Mouse (Mus musculus): ENCODE data around the gene Csad.

The Csad gene

DNA sequence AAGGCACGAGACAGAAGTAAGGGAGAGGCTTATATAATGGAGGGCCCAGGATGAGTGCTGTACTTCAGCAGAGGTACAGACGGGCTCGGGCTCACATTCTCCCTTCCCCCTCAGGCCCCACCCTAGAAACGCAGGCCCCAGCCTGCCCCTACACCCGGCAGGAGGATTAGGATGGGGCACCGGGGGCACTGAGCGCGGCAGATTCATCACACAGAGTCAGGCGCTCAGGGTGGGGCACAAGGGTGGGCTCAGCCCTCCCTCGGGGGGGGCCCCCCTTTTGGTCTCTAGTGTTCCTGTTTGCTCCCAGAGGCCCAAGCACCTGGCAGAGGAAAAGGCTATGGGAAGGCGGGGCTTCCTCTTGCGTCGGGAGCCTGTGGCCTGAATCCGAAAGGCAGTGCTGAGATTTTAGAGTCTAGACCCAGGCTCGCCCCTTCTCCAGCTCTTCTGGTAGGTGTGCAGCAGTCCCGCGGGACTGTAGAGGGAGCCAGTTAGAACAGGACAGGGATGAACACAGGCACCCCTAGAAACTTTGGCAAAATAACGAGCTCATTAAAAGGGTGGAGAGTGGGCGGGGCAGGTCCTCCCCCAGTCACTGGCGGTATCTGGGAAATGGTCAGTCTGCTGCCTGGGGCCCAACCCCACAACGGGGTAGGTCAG is 31.0 kb upstream of the Csad start:
- in situ Hi-C loops (cut with MboI, MseI): no loop called here

DNA sequence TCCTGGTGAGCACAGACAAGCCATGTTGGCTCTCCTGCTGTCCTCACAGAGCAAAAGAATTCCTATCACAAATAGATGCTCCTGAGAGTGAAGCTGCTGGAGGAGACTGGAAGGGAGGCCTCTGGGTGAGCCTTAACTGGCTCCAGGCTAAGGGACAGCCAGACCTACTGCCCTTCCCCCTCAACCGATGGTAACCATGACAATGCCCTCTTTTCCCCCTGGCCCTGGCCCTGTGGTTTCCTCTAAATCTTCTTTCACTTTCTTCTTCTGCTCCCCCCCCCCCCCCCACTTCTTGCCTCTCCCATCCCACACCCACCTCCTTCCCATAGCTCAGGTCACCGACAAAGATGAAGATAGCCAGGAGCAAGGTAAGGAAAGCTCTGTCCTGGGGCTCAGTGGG is 29.4 kb upstream of the Csad start:
- in situ Hi-C loops (cut with MboI, MseI): no loop called here

DNA sequence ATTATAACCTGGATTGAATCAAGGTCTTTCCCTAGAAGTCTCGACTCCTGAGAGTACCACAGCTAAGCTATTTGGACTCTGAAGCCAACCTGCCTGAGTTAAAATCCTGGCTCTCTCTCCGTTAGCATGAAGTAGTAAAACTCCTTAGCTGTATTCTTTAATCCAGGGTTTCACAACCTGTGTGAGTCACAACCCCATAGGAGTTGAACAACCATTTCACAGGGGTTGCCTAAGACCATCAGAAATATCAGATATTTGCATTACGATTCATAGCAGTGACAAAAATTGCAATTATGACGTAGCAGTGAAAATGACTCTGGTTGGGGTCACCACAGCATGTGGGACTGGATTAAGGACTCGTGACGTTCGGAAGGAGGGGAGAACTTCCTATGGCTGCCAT is 28.2 kb upstream of the Csad start:
- in situ Hi-C loops (cut with MboI, MseI): no loop called here

DNA sequence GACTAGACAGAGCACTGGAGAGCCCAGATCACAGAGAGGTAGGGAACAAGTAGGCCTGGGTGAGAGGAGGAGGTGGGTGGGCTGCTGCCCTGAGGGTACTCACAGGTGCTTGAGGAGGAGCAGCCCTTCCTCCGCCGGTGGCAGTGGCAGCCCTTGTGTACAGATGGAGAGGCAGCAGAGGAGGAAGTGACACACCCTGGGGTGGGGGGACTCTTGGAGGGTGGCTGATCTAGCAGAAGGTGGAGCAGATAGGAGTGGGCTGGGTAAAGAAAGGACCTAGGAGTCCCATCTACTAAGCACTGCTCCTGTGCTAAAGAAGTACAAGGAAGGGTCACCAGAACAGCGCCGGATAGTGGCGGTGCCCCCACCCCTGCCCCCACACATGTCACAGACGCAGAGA is 27.2 kb upstream of the Csad start, which contains the start of gene Itgb7:
Gene Itgb7 (minus strand): TSS at position 197 of the 400 bp plus-strand sequence.
- in situ Hi-C loops (cut with MboI, MseI): no loop called here

DNA sequence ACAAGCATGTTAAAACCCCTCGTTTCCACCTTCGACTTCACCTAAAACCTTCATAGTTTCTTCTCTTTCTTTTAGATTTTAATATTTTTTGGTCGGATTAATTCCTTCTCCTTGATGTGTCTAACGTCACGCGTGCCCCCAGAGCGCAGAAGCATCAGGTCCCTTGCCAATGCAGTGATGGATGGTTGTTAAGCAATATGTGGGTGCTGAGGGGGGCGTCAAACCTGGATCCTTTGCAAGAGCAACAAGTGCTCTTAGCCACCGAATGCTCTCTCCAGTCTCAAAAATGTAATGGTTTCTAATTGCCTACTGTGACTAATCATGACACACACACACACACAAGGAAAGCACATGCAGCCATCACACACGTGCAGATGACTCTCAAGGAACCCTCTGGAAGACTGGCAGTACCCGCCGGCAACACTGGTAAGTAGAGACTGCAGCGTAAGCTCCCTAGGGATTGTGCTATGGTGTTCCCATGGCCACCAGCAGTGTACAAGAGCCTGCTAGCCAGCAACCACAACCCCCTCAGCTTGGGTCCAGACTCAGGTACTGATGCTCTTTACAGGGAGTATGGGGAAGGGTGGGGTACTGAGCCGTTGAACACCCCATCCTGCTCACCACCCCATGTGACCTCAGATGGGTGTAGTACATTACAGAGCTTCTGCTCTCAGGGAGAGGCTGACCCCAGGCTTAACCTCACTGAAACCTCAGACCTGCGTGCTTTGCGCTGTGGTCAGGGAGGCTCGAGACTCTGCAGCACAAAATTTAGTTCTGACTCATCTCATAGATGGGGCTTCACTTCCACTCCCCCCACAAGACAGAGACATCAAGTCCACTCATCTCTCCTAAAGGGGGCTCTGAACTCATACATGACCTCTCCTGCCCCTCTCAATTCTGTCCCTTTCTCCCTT is 26.1 kb upstream of the Csad start:
- in situ Hi-C loops (cut with MboI, MseI): no loop called here

DNA sequence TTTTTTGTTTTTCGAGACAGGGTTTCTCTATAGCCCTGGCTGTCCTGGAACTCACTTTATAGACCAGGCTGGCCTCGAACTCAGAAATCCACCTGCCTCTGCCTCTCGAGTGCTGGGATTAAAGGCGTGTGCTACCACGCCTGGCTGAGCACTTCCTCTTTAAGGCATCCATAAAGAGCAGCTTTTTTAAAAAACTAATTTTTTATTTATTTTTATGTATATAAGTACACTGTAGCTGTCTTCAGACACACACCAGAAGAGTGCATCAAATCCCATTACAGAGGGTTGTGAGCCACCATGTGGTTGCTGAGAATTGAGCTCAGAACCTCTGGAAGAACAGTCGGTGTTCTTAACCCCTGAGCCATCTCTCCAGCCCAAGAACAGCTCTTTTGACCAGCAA is 21.1 kb upstream of the Csad start:
- in situ Hi-C loops (cut with MboI, MseI): loop anchor here (5.0 kb wide), 1 partner anchor 48 kb away; no protein-coding TSS in a partner anchor

DNA sequence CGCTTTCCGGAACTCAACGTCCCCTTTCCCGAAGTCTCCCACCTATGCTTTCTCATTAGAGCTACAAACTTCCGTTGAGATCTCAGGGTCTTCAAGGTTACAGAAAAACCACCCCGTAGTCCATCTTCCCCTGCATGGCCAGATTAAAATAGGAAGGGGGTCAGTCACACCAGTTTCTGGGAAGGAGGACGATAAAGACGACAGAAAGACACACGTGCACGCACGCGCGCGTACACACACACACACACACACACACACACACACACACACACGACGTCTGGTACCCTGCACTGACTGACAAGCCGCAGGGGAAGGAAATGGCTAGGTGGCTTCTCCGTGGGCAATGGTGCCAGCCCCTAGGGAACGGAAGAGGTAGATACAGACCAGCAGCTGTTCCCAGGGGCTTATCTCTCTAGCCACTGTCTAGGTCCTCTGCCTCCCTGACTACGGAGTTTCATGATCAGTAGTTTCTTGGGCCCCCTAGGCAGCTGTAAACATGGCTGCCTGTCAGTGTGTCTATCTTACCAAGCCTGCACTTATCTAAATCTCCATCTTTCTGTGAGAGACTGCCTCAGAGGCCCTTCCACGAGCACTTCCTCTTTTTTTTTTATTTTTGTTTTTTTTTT is 20.6 kb upstream of the Csad start:
- in situ Hi-C loops (cut with MboI, MseI): loop anchor here (5.0 kb wide), 1 partner anchor 48 kb away; no protein-coding TSS in a partner anchor

DNA sequence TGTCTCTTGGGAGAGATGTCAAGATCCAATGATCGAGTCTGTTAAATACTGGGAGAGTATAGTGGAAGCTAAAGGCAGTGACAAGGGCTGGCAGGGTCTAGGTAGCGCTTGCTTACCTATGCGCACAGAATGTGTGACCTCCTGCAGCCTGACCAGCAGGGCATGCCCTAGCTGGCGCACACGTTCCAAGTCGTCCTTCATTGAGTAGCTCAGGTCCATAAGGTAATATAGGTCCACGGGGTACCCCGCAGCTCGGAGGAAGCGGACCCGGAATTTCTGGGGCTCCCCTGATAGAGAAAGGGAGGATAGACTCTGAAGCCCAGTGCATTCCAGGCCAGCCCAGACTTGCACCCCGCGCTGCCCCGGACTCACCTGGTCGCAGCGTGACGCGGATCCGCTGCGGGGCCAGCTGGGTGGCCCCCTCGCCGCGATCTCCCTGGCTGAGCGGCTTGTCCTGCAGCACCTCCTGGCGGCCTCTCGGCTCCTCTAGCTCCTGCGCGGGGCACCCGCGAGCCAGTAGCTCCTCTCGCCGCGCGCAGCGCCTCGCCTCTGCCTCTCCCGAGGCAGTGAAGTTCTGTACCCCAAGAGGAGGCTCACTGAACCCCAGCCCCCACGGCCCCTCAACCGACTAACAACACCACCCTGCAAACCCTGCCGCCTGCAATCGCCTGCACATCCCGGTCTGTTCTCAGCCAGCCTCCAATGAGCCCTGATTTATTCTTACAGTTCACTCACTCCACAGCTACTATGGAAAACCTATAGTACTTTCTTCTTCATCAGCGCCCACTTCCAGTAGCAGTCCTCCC is 19.9 kb upstream of the Csad start:
- in situ Hi-C loops (cut with MboI, MseI): no loop called here

DNA sequence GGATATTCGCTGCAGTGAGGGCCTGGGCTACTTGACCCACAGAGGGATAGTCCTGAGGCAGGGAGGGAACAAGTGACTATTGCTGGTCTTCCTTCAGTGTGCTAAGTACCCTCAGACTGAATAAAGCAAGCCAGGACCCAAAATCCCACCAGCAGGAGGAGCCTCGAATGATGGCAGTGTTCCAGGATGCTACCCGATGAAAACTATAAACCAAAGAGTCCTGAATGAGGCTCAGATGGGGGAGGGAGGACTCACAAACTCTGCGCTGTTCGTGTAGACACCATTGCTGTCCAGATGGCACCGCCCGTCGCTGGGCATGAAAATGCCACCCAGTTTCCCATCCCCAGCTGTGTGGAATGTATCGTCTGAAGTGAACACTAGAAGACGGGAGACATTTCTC is 17.9 kb upstream of the Csad start:
- in situ Hi-C loops (cut with MboI, MseI): no loop called here

DNA sequence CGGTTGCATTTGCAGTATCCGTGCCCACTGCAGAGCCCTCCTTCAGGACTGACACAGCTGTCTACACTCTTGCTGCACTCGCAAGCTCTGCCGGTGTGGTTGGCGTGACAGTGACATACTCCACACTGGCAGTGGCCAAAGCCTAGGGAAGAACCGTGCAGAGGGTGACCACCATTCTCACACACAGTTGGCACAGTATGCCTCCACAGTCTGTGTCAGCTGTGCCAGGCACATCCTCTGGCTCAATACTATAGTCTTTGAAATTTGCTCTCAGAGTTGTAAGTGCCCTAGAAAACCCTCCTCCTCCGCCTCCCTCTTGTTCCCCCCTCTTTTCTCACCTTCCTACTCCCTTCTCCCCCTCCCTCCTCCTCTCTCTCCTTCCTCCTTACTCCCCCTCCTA is 12.8 kb upstream of the Csad start:
- in situ Hi-C loops (cut with MboI, MseI): no loop called here

DNA sequence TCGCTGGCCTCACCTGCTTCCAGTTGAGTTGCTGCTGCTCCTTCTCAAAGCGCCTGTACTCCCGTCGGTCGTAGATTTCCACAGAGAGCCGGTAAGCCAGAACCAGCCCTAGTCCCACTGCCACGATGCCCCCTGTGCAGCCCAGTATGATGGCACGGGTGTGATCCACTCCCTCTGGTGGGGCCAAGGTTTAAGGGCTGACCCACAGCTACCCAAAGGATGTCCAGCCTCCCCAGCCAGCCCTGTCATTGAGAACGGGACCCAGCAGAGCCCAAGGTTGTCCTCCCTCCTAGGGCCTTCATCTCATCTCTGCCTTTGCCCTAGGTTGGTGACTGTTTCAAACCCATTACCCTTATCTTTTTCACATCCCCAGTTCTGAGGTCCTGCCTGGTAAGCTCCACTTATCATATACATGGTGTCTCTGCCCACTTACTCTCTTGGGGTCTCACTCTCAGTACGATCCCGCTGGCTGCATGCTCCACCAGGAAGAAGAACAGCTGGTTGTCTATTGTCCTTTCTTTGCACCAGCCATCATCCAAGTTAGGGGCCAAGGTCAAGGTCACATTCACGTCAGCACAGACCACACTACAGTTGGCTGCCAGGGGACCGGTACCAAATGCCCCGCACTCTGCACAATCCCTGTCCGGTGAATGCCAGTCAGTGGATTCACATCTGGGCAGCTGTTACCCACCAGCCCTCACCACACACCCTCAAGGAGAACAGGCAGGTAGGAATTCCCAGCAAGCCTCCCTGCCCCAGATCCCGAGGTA is 12.1 kb upstream of the Csad start:
- in situ Hi-C loops (cut with MboI, MseI): no loop called here

DNA sequence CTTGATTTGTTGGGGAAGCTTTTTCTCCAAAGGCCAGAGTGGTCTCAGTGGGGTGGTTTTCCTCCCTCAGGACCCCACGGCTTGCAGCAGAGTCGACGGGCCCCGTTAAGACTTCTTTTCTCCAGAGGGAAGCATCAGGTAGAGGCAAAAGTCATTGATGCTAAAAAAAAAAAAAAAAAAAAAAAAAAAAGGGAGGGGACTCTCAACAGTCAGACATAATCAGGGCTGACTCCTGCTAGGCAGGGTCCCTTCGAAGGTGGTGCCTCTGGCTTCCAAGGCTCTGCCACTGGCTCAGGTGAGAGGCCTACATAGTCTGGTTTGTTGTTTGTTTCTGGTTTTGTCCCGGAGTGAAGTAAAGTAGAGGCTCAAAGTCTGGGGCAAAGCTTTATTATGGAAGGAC is 11.1 kb upstream of the Csad start:
- in situ Hi-C loops (cut with MboI, MseI): no loop called here

DNA sequence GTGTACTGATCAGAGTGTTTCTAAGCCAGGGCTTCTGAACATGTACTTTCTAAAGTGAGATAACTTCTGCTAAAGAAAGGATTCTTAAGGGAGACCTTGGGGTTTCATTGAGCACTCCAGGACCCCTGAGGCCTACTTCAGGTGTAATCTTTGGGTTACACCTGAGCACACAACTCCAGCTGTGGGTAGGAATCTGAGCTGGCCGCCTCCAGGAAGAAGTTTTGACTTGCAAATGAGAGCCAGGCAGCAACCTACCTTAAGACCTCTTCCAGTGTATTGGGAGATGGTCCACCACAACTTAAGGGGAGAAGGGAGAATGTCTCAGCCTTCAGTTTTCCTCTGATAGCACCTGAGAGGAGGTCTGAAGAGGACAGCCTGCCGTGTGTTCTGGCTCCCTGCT is 9.6 kb upstream of the Csad start:
- in situ Hi-C loops (cut with MboI, MseI): no loop called here

DNA sequence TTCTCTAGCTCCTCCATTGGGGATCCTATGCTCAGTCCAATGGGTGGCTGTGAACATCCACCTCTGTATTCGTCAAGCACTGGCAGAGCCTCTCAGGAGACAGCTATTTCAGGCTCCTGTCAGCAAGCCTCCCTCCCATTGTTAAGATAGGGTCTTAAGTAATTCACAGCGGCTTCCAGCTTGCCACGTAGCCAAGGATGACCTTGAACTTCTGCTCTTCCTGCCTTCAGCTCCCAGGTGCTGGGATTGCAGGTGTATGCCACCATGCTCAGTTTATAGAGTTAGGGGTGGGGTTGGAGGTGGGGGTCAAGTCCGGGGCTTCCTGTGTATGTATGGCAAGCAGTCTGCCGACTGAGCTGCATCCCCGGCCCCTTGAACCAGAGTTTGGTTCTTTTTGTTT is 7.4 kb upstream of the Csad start:
- in situ Hi-C loops (cut with MboI, MseI): no loop called here

DNA sequence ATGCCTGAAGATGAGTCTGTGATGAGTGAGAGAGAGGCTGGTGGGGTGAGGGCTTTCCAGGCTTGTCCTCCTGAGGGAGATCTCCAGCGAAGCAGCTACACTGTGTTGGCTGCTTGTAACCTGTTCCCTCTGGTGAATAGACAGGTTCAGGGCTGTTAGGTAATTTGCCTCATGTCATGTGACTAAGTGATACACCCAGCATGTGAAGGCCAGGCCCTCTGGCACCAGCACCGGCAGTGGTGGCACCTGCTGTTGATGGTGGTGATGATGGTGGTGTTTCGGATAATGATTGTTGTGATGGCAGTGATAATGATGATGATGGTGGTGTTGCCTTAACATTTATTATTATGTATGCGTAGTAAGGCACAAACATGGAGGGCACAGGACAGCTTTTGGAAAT is 6.3 kb upstream of the Csad start:
- in situ Hi-C loops (cut with MboI, MseI): no loop called here

DNA sequence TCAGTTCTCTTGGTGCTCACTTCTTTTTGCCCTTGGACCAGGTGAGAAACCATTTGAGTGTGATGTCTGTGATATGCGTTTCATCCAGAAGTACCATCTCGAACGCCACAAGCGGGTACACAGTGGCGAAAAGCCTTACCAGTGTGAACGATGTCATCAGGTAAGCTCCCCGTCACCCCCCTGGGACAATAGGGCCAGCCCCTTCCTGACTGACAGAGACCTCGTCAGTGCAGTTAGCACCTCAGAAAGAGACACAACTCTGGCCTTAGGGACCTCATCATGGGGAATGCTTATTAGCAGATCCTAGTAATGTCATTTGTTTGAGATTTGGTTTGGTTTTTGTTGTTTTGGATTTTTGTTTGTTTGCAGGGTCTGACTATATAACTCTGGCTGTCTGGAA is 4.6 kb upstream of the Csad start:
- in situ Hi-C loops (cut with MboI, MseI): no loop called here

DNA sequence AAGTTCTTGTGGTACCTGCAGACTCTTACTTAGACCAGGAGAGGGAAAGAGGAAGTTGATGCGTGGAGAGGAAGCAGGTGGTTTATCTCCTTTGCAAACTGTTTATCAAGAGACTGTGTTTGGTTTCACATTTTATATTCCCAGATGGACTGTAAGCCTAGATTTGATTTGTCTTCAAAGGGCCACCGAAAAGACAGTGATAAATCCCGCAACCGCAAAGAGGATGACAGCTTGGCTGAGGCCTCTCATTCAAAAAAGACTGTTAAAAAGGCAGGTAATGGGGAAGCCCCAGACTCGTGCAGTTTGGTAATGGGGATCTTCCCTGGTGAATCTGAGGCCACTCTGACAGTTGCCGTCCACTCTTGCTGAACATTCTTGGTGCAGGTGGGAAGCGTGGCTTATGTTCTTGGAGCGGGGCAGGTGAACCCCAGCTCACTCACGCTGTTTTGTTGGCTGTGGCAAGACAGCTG is 3.6 kb upstream of the Csad start:
- in situ Hi-C loops (cut with MboI, MseI): no loop called here

DNA sequence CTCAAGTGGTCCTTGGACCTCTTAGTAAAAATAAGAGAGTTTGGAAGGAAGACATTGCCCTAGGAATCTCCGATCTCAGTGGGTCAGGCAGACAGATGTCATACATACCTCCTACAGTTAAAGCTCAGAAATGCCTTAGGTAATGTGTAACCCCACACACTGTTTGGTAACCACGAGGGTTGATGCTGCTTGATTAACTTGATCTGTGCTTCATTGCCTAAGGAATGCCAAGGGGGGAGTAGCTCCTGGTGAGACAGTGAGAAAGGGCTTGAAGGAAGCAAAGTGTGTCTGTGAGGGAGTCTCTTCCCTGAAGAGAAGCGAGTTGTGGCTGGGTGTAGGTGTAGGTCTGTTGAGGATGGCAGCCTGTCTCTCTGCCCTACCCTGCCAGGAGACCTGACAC is 2.8 kb upstream of the Csad start:
- in situ Hi-C loops (cut with MboI, MseI): no loop called here

DNA sequence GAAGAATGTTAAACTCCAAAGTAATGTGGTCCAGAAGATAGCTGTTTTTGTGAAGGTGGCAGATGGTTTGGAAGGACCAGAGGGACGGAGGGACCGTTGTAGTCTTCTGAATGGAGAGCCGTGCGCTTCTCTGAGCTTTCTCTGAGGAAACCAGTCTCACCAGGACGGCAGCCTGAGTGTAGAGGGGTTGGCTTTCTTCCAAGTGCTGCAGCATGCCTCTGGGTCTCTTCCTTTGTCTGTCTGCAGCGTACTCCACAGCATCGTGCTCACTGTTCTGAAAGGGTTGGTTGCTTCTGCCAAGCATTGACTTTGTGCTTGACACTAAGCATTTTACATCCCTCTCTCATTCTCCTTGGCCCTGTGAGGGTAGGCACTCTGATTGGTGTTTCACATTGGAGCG is 1.3 kb upstream of the Csad start:
- in situ Hi-C loops (cut with MboI, MseI): no loop called here

DNA sequence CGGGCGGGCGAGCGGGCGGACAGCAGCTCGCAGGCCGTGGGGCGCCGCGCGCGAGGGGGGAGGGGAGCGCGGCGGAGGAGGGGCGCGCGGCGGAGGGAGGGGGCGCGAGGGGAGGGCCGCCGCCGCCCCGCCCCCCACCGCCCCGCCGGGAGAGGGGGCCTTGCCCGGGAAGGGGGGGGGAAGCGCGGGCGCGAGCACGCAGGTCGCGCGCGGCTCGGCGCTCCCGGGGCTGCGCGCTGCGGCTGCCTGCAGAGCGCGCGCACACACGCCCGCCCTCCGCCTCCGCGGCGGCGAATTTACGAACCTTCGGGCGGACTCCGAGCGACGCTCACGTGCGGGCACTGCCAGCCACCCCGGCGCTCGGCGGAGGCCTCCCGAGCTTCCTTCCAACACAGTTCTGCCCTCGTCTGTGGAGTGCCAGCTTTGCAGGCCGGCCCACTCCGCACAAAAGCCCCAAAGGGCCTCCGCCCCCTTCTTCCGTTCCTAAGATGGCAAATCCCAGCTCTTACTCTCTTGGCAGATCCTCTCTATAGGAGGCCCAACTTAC is 616 bp downstream of the Csad start:
- in situ Hi-C loops (cut with MboI, MseI): no loop called here
